Mouse (Mus musculus) stomach, adult 2 months (tissue): ENCODE results near the gene Ppcdc. TPM values are rescaled to one million over a fixed set of nuclear protein-coding genes. Genes with fewer than 3 reads are reported as not detected.

ENCODE experiments used
- polyA plus RNA-seq: library from polyadenylated mRNA; depleted of rRNA; stranded (reverse); fragments of >200 nt; gene quantifications from 2 replicates; pipeline ENCODE4 v1.2.3, GENCODE M21; 2012; rRNA removed

Gene Ppcdc
- polyA plus RNA-seq, result 11.3 and 13.6 TPM in 2 replicates

DNA sequence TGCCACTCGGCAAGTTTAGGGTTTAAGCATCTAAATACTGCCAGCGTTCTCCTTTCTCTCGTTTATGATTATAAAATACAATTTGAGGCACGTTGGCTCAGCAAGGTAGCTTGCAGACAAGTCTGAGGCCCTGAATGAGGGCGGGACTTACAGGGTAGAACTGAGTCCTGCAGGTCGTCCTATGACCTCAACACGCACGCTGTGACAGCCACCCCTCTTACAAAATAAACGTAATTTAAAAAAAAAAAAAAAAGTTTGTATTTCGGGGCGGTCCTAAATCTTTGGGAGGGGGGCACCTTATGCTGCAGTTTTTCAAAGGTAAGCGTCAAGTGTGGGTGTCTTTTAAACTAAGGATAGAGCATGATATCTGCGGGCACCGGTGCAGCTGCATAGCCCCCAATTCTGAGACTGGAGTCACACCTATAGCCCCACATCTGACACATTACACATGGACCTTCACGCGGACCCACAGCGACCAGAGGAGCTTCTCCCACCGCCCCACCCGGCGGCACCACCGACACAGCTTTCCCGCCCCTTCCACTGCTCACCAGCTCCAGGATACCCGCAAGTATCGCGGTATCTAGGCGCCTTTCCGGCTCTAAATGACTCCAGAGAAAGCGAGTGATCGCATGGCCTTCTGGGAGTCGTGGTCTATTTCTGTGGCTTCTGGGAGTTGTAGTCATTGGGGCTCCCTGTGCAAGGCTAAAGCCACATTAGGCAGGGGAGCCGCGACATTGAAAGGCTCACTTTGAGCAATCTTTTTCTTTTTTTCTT lies at the start of gene Ppcdc:
Gene Ppcdc (minus strand): TSS at position 603 of the 774 bp plus-strand sequence.

GRCm38 (mm10) chr9:57467896-57468549 lies 28.1 kb upstream of the Ppcdc start, which contains the start of gene Scamp5:
Gene Scamp5 (minus strand): TSS chr9:57468060.

Other genes starting within 250 kb of the Ppcdc start
- not detected in 2 replicates for gene Trcg1, start 203.6 kb downstream of the Ppcdc start, polyA plus RNA-seq
- gene 1700017B05Rik, start 177.5 kb downstream of the Ppcdc start, polyA plus RNA-seq, result 6.4 and 8.7 TPM in 2 replicates
- 88.3 and 88.9 TPM in 2 replicates for gene Scamp5, start 27.9 kb upstream of the Ppcdc start, polyA plus RNA-seq
- gene Rpp25, start 63.9 kb upstream of the Ppcdc start, polyA plus RNA-seq, result 22.3 and 50.0 TPM in 2 replicates
- 691 and 1,877 TPM in 2 replicates for gene Cox5a, start 81.2 kb upstream of the Ppcdc start, polyA plus RNA-seq
- gene Fam219b, start 97.4 kb upstream of the Ppcdc start, polyA plus RNA-seq, result 9.5 and 15.0 TPM in 2 replicates
- 25.2 and 25.4 TPM in 2 replicates for gene Mpi, start 112.6 kb upstream of the Ppcdc start, polyA plus RNA-seq
- gene Scamp2, start 120.8 kb upstream of the Ppcdc start, polyA plus RNA-seq, result 81.0 and 84.8 TPM in 2 replicates
- gene Ulk3, start 149.3 kb upstream of the Ppcdc start, polyA plus RNA-seq, result 9.4 and 12.5 TPM in 2 replicates
- not detected in 2 replicates for gene Cplx3, start 166.2 kb upstream of the Ppcdc start, polyA plus RNA-seq
- gene Lman1l, start 180.7 kb upstream of the Ppcdc start, polyA plus RNA-seq, result 0.11 TPM in 1 of 2 replicates, not detected in the other
- 31.6 and 41.5 TPM in 2 replicates for gene Csk, start 213.5 kb upstream of the Ppcdc start, polyA plus RNA-seq
- 0.21 TPM in 1 of 2 replicates, not detected in the other for gene Cyp1a2, start 243.6 kb upstream of the Ppcdc start, polyA plus RNA-seq
- 0.16 and 0.34 TPM in 2 replicates for gene Cyp1a1, start 247.8 kb upstream of the Ppcdc start, polyA plus RNA-seq